Mouse (Mus musculus) spleen, adult 2 months (tissue): ENCODE data around the gene Nxn.
"Not testable (repeated sequence)": the region's sequence is repeated elsewhere in the genome, so short reads cannot be mapped to it uniquely, and the experiment has no call there.

ENCODE experiments used
- CTCF ChIP-seq: fragments of 200-500 bp; IDR thresholded peaks from 2 replicates; pipeline ENCODE4 v1.5.1; 2011; ENCODE audit warnings: mild to moderate bottlenecking, inconsistent platforms; ENCODE audit not compliant: insufficient read depth, insufficient read length, insufficient replicate concordance; ENCODE audit errors: extremely low read depth
- POLR2A ChIP-seq: fragments of 200-500 bp; IDR thresholded peaks from 2 replicates; pipeline ENCODE4 v1.6.1; 2011; ENCODE audit warnings: low read depth, low read length, inconsistent platforms

DNA sequence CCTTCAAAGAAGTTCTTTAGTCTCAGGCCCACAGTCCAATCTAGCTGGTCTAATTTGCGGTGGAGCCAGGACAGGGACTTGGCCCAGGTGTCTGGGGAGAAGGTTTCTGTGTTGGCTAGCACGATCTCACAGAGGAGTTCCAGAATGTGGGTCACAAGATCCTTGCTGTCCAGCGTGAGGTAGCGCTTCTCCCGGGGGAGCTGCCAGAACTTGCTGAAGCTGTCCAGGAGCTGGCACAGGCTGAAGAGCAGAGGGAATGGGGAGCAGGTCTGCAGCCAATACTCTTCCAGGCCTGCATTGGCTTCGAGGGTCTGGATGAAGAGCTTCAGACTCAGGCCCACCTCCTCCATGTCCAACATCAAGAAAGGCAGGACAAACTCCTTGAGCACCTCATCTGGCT, 187.3 kb downstream of the Nxn start:
- not testable (repeated sequence) for TF ChIP-seq CTCF, POLR2A
